Mouse (Mus musculus) telencephalon, adult 2 months (tissue): ENCODE measurements around the gene Srpx.

Source experiments
- DNase-seq: peaks from one replicate; pipeline ENCODE4 v3.0.0-alpha.2; 2011; ENCODE audit warnings: low read depth, low spot score

The Srpx gene

DNA sequence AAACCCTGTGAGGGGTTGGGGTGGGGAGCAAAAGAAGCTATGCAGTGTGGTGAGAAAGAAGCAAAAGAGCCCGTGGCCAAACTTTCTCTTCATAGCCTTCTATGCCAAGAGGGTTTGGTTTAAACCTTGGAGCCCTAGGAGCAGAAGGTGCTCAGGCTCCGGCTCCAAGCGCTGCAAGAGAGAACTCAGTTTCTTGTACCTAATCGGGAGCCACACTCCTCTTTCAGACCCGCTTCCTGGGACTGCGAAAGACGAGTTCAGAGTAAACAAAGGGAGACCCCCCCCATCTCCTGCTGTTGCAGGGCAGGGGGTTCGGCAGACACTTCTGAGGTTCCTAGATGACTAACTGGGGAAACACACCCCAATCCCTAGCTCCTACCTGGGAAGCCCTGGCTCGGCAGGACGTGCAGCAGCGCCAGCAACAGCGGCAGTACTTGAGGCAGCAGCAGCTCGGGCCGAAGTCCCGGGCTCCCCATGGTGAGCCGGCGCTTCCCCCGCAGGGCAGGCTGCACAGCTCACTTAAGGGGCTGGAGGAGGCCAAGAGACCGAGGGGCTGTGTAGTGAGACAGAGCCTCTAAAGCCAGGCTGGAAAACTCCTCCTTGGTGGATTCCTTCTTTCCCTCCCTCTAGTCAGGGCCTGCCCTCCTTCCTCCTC lies at the start of gene Srpx:
Gene Srpx, minus strand, starts transcription at position 645 of the 655 bp plus-strand sequence.
- no peak for DNase-seq

DNA sequence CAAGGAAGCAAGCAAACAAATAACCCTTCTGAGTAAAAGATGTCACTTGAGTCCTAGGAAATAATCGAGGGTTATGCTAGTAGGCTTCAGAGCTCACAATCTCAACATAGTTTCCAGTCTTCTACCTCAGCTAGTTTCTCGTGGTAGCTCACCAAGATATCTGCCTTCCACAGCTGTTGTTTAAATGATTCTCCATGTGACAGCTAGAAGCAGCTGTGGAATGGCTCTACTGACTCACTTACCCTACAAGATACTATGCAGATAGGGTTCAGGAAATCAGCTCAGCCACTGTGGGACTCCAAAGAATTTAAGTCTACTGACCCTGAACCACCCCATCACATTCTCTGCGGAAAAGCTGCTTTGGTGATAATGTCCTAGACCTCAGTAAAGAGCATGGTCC lies 34.9 kb upstream of the Srpx start:
- no peak for DNase-seq

DNA sequence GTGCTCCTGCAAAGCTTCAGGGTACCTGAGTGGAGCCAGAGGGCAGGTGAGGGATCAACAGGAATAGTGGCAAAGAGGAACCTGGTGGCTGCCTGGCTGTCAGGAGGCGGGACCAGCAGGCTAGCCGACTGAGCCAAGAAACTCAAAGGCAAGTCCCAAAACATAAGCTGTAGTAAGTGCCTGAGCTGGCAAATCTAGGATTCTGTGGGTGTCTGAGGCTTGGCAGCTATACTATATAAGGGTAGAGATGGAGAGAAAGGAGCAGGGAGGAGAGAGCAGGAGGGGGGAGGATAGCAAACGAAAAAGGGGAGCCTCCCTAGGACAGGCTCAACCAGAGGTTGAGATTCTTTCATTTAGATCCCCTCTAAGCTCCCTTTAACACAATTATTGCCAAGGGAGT lies 1.7 kb downstream of the Srpx start:
- peak; percentile 36 for DNase-seq

- no peak for DNase-seq
Observed at GRCm38 (mm10) chrX:10110736-10111135, 6.8 kb downstream of the Srpx start.

DNA sequence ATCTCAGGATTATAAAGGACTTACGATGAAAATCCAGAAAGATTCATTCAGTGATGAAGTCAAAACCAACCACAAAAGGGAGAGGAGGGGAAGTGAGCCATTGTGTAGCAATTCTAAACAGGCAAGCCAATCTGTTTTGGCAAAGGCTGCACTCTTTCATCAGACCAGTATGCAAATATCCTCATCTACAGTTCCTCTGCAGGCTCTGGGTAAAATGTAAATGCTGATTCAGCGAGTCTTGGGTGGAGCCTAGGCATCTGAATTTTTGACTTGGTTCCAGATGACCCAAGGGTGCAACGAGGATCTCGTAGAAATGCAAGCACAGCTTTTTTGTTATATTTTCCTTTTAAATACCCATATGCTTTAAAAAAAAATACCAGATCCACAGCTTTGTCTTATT lies 9.0 kb downstream of the Srpx start:
- no peak for DNase-seq

DNA sequence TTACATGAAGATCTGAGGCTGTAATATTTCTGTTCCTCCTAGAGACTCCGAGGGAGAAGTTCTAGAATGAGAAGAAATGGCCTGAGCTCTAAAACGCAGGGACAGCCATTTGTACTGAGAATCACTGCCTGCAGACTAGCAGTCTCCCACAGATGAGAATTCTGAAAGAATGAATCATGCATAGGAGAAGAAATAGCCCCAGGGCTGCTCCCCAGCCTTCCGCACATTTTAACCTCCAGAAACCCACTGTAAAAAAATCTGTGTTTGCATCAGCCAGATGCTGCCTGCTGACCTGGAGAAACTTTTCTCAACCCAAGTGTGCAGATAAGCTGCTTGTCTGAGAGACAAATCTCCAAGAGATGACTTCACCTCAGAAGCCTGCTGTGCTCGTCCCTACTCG lies 12.0 kb downstream of the Srpx start:
- no peak for DNase-seq

GRCm38 (mm10) chrX:10102739-10103138 lies 14.8 kb downstream of the Srpx start:
- no peak for DNase-seq

- DNase-seq = no peak
Observed at GRCm38 (mm10) chrX:10095797-10096196, 21.7 kb downstream of the Srpx start.

DNA sequence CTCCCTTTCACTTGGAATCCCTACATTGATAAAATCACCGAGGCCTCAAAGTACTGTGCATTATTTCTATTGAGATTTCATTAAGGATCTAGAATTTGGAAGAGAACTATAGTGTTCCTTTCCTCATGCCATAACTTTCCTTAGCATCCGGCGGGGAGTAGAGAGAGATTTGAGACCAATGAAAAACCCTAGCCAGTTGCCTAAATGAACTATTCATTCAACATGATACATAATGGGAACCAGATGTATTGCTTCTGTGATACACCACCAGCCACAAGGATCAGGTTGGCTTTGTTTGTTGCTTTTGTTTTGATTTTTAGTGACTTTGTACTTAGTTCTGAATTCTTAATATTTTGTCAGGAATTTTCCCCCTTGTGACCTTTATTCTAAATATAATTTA lies 37.1 kb downstream of the Srpx start:
- DNase-seq = no peak

GRCm38 (mm10) chrX:10079981-10080380 lies 37.5 kb downstream of the Srpx start:
- no peak for DNase-seq

DNA sequence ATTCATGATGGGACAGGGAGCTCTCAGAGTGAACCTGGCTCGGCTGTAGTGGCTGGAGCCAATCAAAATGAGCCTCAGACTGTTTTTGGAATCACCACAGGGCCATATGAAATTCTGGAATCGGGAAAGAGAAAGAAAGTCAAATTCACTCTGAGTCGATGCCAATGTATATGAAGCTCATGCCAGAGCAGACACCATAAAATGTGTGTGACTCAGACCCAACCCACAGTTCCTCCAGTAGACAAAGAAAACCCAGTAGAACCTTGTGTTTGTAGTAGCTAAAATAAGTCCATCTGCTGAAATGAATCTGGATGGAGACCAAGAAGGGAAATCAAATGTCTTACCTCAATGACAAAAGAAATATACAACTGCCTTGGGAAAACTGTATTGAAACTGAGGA lies 43.5 kb downstream of the Srpx start:
- peak; percentile 11 for DNase-seq

DNA sequence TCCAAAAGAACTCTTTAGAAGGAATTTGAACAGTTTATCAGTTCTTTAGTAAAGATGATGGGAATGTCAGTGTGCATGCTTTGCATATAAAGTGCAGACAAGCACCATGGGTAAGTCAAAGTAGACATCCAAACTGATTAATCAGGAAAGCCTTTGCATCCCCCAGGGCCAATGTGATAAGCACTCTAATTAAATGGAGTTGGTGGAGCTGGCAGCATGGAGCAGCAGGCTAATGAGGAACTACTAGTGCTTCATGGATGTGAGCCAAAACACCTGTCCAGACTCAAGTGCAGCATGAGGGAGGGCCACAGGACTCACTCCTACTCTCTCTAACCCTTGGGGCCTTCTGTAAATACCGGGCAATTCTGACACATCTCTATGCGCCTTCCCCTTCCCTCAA lies 46.0 kb downstream of the Srpx start:
- no peak for DNase-seq

DNA sequence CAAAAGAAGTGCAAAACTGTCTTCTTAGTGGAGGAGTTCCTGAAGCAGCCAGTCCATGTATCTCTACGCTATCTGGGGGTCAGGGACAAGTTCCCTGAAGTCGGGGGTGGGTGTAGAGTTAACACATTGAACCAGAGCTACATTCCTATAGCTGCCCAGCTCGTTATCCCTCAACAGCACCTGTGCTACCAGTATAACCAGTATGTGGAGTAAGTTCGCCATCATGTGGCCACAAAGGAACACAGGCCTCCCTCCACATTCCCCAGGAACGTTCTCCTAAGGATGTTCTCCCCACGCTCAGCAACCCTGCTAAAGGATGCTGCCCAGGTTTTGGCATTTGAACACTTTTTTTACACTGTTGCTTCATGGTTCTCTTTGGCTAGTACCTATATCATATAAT lies 46.8 kb downstream of the Srpx start:
- DNase-seq = no peak

GRCm38 (mm10) chrX:10069405-10069804 lies 48.1 kb downstream of the Srpx start:
- no peak for DNase-seq

DNA sequence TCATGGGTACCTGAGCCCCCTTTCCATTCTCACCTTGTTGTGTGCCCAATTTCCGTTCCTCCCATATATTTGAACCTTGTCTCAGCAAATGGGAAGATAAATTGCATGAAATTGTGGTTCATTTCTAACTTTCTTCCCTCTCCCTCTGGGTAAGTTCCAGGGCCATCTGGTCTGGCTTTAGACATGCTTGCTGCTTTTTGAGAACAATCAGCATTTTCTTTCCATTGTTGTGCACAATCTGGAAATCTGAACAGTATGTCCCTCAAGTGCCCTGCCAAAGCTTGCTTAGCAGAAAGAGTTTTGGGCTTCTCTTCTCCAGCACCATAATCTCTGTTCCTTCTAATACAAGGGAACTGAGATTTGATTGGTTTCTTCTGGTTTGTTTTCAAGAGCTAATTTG lies 53.7 kb downstream of the Srpx start:
- peak; percentile 15 for DNase-seq

- DNase-seq = no peak
Observed at GRCm38 (mm10) chrX:10063361-10063760, 54.1 kb downstream of the Srpx start.

- DNase-seq = no peak
Observed at GRCm38 (mm10) chrX:10062201-10062600, 55.3 kb downstream of the Srpx start.

GRCm38 (mm10) chrX:10034666-10035065 lies 82.8 kb downstream of the Srpx start:
- DNase-seq = no peak

DNA sequence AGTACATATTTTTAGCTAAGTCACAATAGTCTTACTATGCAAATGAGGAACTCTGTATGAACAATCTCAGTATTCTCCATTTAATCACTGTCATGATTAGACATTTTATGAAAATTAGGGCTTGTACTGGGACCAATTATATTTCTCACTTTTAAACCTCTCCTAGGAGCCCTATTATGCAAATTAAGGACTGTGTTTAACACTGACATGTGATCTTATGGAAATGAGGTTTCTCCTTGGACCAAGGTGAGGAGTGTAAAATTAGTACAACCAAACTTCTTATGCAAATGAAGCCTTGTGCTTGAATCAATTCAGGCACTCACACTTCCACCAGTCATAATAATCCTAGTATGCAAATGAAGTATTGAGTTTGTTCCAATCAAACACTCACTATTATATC lies 107.3 kb downstream of the Srpx start:
- DNase-seq = no peak

DNA sequence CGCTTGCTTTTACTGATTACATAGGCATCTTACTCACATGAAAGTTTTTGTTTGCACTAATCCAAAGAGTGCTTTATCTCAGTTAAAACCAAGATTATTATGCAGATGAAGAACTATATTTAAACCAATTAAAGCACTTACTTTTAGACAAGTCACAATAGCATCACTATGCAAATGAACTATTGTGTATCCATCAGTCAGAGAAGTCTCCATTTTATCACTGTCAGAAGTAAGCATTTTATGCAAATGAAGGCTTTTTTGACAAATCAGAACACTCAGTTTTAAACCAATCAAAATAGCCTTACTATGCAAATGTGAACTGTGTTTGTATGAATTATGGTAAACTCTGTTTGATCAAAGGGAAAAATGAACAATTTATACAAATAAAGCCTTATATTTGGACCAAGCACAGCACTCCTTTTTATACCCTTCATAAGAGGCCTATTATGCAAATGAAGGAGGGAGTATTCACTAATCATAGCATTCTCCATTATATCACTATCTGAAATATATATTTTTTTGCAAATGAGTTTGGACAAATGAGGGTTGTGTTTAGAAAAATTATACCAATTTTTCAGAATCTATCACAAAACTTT lies 109.7 kb downstream of the Srpx start:
- DNase-seq = no peak

DNA sequence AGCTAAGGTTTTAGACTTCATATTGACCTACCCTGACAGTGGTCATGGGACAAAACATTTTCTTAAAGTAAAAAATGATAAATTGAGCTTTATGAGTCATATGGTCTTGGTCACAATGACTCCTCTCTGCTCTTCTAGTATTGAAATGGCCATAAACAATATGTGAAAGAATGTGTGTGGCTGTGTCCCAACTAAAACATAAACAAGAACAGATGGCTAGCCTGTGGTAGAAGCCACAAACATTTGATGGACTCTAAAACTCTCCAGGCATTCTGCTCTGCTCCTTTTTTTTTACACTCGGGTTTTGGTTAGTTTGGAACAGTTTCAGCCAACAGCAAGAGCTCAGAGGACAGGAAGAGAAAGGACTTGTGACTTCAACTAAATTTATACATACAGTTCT lies 111.6 kb downstream of the Srpx start:
- no peak for DNase-seq

DNA sequence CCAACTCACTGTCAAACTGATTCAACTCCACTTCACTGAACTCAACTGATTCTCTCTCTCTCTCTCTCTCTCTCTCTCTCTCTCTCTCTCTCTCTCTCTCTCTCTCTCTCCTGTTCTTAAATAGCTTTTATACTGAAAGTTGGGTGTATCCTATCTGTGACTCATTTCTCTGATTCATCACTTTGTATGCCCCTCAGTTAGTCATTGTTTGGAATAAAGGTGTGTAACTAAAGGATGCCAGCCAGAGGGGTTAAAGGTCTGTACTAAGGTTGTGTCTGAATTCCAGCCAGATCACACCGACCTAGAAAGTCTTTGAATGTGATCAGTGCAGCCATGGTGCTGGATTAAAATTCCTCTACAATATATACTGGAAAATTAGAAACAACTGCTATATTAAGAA lies 116.8 kb downstream of the Srpx start:
- DNase-seq = no peak
